Mouse (Mus musculus): Measurements from ENCODE around the gene Nfrkb.

- TF ChIP-seq POLR2A (IDR thresholded peaks at IDR 0.05; ENCODE audit: borderline replicate concordance, control insufficient read depth, low read depth, low read length) (no peak), CTCF (IDR thresholded peaks at IDR 0.05; ENCODE audit: control insufficient read depth, insufficient read depth, low read length) (no peak)
Measured at GRCm38 (mm10) chr9:31384786-31385499, 1.0 kb upstream of the Nfrkb start.

Data from bone marrow, adult 2 months (tissue).